Comparison of ENCODE assay signal across 8 mouse cellular contexts in genomic region chr4:85514205-85514681, GRCm38 (mm10). TPM values are rescaled to one million over a fixed set of nuclear protein-coding genes. Genes with fewer than 3 reads are reported as not detected.
DNase-seq lines count a peak whose midpoint lies in the region; ATAC-seq and TF ChIP-seq lines count a peak whose summit lies in the region.

No protein-coding gene starts in this region.

- H3K27me3 ChIP-seq in forebrain, postnatal 0 days (ENCODE audit: insufficient read depth, low read length): 0 out of 2 replicates have a peak, but pooled peaks cover 3% of the 10 kb centered on the region
- peaks cover 14% of the 10 kb centered on the region; the same call in 1 of the 2 replicates for H3K27me3 ChIP-seq in hindbrain, embryonic 15.5 days
- H3K27me3 ChIP-seq in midbrain, embryonic 10.5 days (ENCODE audit: low read depth, poor library complexity, severe bottlenecking): peaks cover 56% of the 10 kb centered on the region
- 0 out of 2 replicates have a peak, but pooled peaks cover 14% of the 10 kb centered on the region for H3K27me3 ChIP-seq in stomach, embryonic 15.5 days (replicated peaks)

- peak; percentile 91 for ATAC-seq in forebrain, postnatal 0 days
- ATAC-seq in hindbrain, embryonic 15.5 days (ENCODE audit: low FRiP score, low read depth): peak; percentile 93
- ATAC-seq in stomach, embryonic 15.5 days (ENCODE audit: insufficient read depth, low FRiP score, low read depth): peak; percentile 87

- DNase-seq in ES-E14 (ENCODE audit: low read depth, low spot score): no peak
- DNase-seq in cerebellum, adult 18-20 months: peak; percentile 74 to 77
- DNase-seq in forebrain, postnatal 0 days: peak; percentile 59
- DNase-seq in left cerebral cortex, postnatal 4 days: peak; percentile 41
- DNase-seq in midbrain, embryonic 10.5 days (ENCODE audit: low spot score): peak; percentile 75
- DNase-seq in thymus, postnatal 10 days (ENCODE audit: low spot score in 2 of 2): no peak

- under 1% methylated on average over 33 of the region's 33 CpGs for WGBS in forebrain, postnatal 0 days
- WGBS in hindbrain, embryonic 15.5 days: under 1% methylated on average over 33 of the region's 33 CpGs
- WGBS in midbrain, embryonic 10.5 days: under 1% methylated on average over 33 of the region's 33 CpGs
- under 1% methylated on average over 33 of the region's 33 CpGs for WGBS in stomach, embryonic 15.5 days

- H3K4me2 ChIP-seq in forebrain, postnatal 0 days (ENCODE audit: low read depth): peak overlapping the region; percentile 95
- H3K4me2 ChIP-seq in hindbrain, embryonic 15.5 days: peak overlapping the region; percentile 98
- peak overlapping the region; percentile 98 for H3K4me2 ChIP-seq in stomach, embryonic 15.5 days

- H3K4me3 ChIP-seq in ES-E14 (ENCODE audit: insufficient read depth in 1 of 2, low read depth in 1 of 2, low read length in 2 of 2, poor library complexity in 1 of 2, severe bottlenecking in 1 of 2): peak overlapping the region; percentile 71 to 73
- peak overlapping the region; percentile 57 for H3K4me3 ChIP-seq in forebrain, postnatal 0 days (ENCODE audit: low read depth, low read length)
- peak overlapping the region; percentile 67 for H3K4me3 ChIP-seq in hindbrain, embryonic 15.5 days
- peak overlapping the region; percentile 75 for H3K4me3 ChIP-seq in midbrain, embryonic 10.5 days
- H3K4me3 ChIP-seq in stomach, embryonic 15.5 days (replicated peaks): peak overlapping the region; percentile 54

- in situ Hi-C loops in ES-E14 (cut with MboI; ENCODE audit: low sequenced_read_pairs in 2 of 2, unreplicated experiment in 2 of 2): no loop called here

- TF ChIP-seq CTCF in forebrain, postnatal 0 days (IDR thresholded peaks at IDR 0.05; ENCODE audit: low read depth): peak; percentile 56

- H3K4me1 ChIP-seq in ES-E14 (ENCODE audit: control insufficient read depth in 2 of 2, insufficient read depth in 2 of 2, low read length in 2 of 2, poor library complexity in 1 of 2): no peaks in the 10 kb centered on the region; a peak in 1 of 4 replicates
- peaks cover 9% of the 10 kb centered on the region; the same call in 1 of the 2 replicates for H3K4me1 ChIP-seq in forebrain, postnatal 0 days (ENCODE audit: insufficient read depth)
- peaks cover 16% of the 10 kb centered on the region for H3K4me1 ChIP-seq in hindbrain, embryonic 15.5 days (replicated peaks)
- H3K4me1 ChIP-seq in midbrain, embryonic 10.5 days: peaks cover 19% of the 10 kb centered on the region
- 0 out of 2 replicates have a peak, but pooled peaks cover 14% of the 10 kb centered on the region for H3K4me1 ChIP-seq in stomach, embryonic 15.5 days

- H3K9ac ChIP-seq in ES-E14 (ENCODE audit: insufficient read depth, low read depth, low read length, poor library complexity, severe bottlenecking): peak overlapping the region; percentile 50
- H3K9ac ChIP-seq in forebrain, postnatal 0 days: peak overlapping the region; percentile 66
- H3K9ac ChIP-seq in hindbrain, embryonic 15.5 days: peak overlapping the region; percentile 71
- peak overlapping the region; percentile 19; the same call in 1 of the 2 replicates for H3K9ac ChIP-seq in stomach, embryonic 15.5 days

- H3K36me3 ChIP-seq in ES-E14 (ENCODE audit: control insufficient read depth, insufficient read depth, low read length, poor library complexity, severe bottlenecking): no peaks in the 10 kb centered on the region
- no peaks in the 10 kb centered on the region for H3K36me3 ChIP-seq in forebrain, postnatal 0 days (ENCODE audit: insufficient read depth)
- H3K36me3 ChIP-seq in hindbrain, embryonic 15.5 days: no peaks in the 10 kb centered on the region
- no peaks in the 10 kb centered on the region for H3K36me3 ChIP-seq in midbrain, embryonic 10.5 days
- H3K36me3 ChIP-seq in stomach, embryonic 15.5 days: no peaks in the 10 kb centered on the region

- intact Hi-C loops in left cerebral cortex, postnatal 4 days (cut with DNase I): no loop called here

- no peak overlapping the region for H3K27ac ChIP-seq in ES-E14 (ENCODE audit: insufficient read depth, low read depth, low read length, poor library complexity, severe bottlenecking)
- H3K27ac ChIP-seq in forebrain, postnatal 0 days (ENCODE audit: low read depth, low read length): no peak overlapping the region
- no peak overlapping the region for H3K27ac ChIP-seq in hindbrain, embryonic 15.5 days (replicated peaks)
- peak overlapping the region; percentile 76 for H3K27ac ChIP-seq in midbrain, embryonic 10.5 days (replicated peaks)
- H3K27ac ChIP-seq in stomach, embryonic 15.5 days: no peak overlapping the region

- no peaks in the 10 kb centered on the region for H3K9me3 ChIP-seq in ES-E14 (ENCODE audit: control insufficient read depth, insufficient read depth, low read depth, low read length)
- no peaks in the 10 kb centered on the region for H3K9me3 ChIP-seq in forebrain, postnatal 0 days (ENCODE audit: low read length)
- no peaks in the 10 kb centered on the region for H3K9me3 ChIP-seq in hindbrain, embryonic 15.5 days
- H3K9me3 ChIP-seq in midbrain, embryonic 10.5 days (replicated peaks): no peaks in the 10 kb centered on the region
- H3K9me3 ChIP-seq in stomach, embryonic 15.5 days: no peaks in the 10 kb centered on the region

TF ChIP-seq in ES-E14, 5 proteins besides CTCF, POLR2A, EP300 and RAD21:
- TF ChIP-seq ZC3H11A (IDR thresholded peaks at IDR 0.05; ENCODE audit: borderline replicate concordance, low read depth, low read length) (no peak), HCFC1 (IDR thresholded peaks at IDR 0.05; ENCODE audit: borderline replicate concordance, insufficient read depth, low read length) (no peak), MAFK (IDR thresholded peaks at IDR 0.05; ENCODE audit: insufficient read depth, low read depth, low read length) (no peak), CHD2 (IDR thresholded peaks at IDR 0.05; ENCODE audit: low read depth, low read length) (no peak), ZNF384 (IDR thresholded peaks at IDR 0.05; ENCODE audit: low read depth, low read length) (no peak)

RNA-seq across cellular contexts. Expression of gene Adamtsl1, which starts 0.3 kb away (rescaled TPM):
- total RNA-seq in ES-E14 (2012; rRNA removed): 6.3 and 8.0 TPM in 2 replicates
- total RNA-seq in forebrain, postnatal 0 days (2014; rRNA removed): 7.8 and 12.6 TPM in 2 replicates
- polyA plus RNA-seq in forebrain, postnatal 0 days (2015; fragmentation: Nextera tagmentation; extraction: Ambion mirVana): 2.0 and 4.2 TPM in 2 replicates
- 9.4 and 11.8 TPM in 2 replicates for polyA plus RNA-seq in hindbrain, embryonic 15.5 days (2015; fragmentation: Nextera tagmentation; extraction: Ambion mirVana)
- 10 to 100 TPM; 12.3 to 12.4 TPM for total RNA-seq in left cerebral cortex, postnatal 4 days (2021)
- 4.4 and 5.1 TPM in 2 replicates for polyA plus RNA-seq in midbrain, embryonic 10.5 days (2016; fragmentation: Nextera tagmentation; extraction: Ambion mirVana)
- 17.8 and 20.4 TPM in 2 replicates for polyA plus RNA-seq in stomach, embryonic 15.5 days (2015; fragmentation: Nextera tagmentation; extraction: Ambion mirVana)

Comparison
In these comparisons a context has a peak if more than half of its experiments do, and no peak if none do; other contexts are left out.
1. DNase-seq: peak in cerebellum, adult 18-20 months (2 of 2), forebrain, postnatal 0 days (single experiment), left cerebral cortex, postnatal 4 days (single experiment) and midbrain, embryonic 10.5 days (single experiment); none in ES-E14 (single experiment) and thymus, postnatal 10 days (0 of 2).
2. H3K9ac ChIP-seq: peak in every context shown above with its lines; median percentile 71 in hindbrain, embryonic 15.5 days; 66 in forebrain, postnatal 0 days; 50 in ES-E14; 19 in stomach, embryonic 15.5 days.
3. Peak in every context shown above with its lines, with median percentiles within 50 percentile points of each other: H3K4me3 ChIP-seq, ATAC-seq and H3K4me2 ChIP-seq.